Mouse (Mus musculus): ENCODE measurements around the gene Napsa.

Napsa gene

DNA sequence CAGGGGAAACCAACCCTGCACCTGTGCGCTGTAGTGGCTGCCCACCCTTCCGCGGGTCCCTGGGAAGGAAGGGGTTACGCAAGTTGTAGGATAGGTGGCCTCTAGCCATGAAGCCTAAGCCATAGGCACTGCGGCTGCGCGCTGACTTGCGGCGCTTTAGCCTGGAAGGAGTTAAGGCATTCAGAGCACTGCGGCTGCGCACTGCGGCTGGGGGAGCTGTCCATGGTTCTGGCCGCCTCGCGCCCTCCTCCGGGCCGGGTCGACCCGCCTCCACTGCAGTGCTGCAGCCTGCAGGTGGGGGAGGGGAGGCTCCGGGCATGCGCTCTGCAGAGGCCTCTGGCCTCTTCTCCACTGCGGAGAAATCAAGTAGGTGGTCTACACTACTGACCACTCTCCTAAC lies 21.6 kb downstream of the Napsa start:
- ATAC-seq (ENCODE audit: insufficient number of reproducible peaks, low FRiP score, low TSS enrichment) = peak; percentile 45

DNA sequence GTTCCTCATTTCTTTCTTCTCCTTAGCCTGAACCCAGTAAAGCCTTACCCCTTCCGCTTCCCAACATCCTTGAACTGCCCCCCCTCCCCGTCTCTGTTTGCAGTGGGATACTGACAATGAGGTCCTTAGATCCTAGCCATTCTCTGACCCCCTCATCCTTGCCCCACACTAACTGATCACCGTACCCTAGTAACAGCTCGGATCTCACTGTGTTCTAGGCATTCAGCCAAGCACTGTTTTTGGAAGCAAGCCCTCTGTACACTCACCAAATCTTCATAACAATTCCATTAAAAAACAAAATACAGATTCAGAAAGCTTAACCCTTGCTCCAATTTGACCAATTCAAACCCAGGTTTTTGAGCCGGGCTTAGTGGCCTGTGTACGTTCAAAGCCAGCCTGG lies 22.1 kb downstream of the Napsa start:
- ATAC-seq (ENCODE audit: insufficient number of reproducible peaks, low FRiP score, low TSS enrichment) = 0 out of 2 replicates have a peak, but pooled peaks have one; percentile 2

GRCm38 (mm10) chr7:44595131-44595561 lies 23.0 kb downstream of the Napsa start:
- no peak for ATAC-seq (ENCODE audit: insufficient number of reproducible peaks, low FRiP score, low TSS enrichment)

DNA sequence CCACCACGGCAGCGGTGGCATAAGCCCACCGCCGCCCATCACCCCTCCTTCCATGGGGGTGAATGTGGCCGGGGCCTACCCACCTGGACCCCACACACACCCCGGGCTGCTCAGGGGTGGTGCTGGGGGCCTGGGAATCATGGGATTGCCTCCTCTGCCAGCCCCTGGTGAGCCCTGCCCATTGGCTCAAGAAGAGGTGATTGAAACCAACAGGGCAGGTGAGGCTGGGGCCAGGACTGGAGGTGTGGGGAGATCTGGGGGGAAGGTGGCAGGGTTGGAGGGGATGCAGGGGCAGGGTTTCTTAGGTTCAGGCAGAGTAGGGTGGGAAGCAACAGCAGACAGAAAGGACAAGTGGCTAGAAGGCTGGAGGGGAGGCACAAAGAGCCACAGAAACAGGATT lies 23.9 kb downstream of the Napsa start:
- ATAC-seq (ENCODE audit: insufficient number of reproducible peaks, low FRiP score, low TSS enrichment) = no peak

GRCm38 (mm10) chr7:44596996-44597538 lies 24.9 kb downstream of the Napsa start:
- no peak for ATAC-seq (ENCODE audit: insufficient number of reproducible peaks, low FRiP score, low TSS enrichment)

- ATAC-seq (ENCODE audit: insufficient number of reproducible peaks, low FRiP score, low TSS enrichment) = no peak
These were observed 25.5 kb downstream of the Napsa start for GRCm38 (mm10) chr7:44597666-44598065.

DNA sequence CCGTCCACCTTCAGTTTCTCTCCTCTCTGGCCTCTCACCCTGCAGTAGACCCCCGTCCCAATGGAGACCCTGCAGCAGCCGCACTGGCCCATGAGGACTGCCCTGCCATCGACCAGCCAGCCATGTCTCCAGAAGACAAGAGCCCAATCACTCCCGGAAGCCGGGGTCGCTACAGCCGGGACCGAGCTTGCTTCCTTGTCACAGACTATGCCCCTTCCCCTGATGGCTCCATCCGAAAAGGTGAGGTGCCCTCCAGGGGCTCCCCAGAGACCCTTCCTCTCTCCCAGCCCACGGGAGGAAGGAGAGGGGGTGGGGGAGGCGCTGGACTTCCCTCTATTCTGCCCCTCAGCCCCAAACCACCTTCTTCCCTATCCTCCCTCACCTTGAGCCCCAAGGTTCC lies 26.2 kb downstream of the Napsa start:
- ATAC-seq (ENCODE audit: insufficient number of reproducible peaks, low FRiP score, low TSS enrichment) = no peak

- no peak for ATAC-seq (ENCODE audit: insufficient number of reproducible peaks, low FRiP score, low TSS enrichment)
These were observed 28.6 kb downstream of the Napsa start for GRCm38 (mm10) chr7:44600691-44601262.

DNA sequence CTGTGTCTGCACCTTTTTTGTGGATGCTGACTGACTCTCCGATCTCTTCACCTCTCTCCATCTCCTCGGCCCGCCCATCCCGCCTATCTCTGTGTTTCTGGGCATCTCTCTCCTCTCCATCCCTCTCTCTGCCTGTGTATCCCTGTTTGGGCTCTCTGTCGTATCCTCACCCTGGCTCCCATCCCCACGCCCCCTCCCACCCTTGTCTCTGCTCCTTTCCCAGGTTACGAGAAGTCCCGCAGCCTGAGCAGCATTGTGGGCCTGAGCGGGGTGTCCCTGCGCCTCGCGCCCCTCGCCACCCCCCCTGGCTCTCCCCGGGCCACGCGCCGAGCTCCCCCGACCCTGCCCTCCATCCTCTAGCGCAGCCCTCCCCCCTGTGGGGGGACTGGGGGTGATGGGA lies 29.5 kb downstream of the Napsa start:
- no peak for ATAC-seq (ENCODE audit: insufficient number of reproducible peaks, low FRiP score, low TSS enrichment)

DNA sequence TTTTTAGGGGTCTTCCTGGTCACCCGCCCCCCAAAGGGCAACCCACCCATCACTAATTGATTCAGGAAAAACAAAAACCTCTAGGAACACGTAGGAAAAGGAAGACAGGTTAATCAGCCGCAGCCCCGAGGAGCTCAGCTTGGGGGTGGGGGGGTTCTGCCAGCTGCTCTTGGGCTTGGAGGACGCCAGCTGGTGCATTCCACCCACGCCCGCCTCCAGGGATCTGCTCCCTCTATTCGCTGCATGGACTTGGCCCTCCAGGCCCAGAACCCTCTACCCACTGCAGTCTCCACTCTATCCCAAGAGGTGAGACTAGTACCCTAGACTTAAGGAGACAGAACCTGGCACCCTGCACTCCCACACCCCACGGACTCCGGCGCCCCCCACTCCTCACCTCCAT lies 30.3 kb downstream of the Napsa start:
- ATAC-seq (ENCODE audit: insufficient number of reproducible peaks, low FRiP score, low TSS enrichment) = peak; percentile 50; the same call in 1 of the 2 replicates

GRCm38 (mm10) chr7:44603186-44603855 lies 31.1 kb downstream of the Napsa start:
- no peak for ATAC-seq (ENCODE audit: insufficient number of reproducible peaks, low FRiP score, low TSS enrichment)

DNA sequence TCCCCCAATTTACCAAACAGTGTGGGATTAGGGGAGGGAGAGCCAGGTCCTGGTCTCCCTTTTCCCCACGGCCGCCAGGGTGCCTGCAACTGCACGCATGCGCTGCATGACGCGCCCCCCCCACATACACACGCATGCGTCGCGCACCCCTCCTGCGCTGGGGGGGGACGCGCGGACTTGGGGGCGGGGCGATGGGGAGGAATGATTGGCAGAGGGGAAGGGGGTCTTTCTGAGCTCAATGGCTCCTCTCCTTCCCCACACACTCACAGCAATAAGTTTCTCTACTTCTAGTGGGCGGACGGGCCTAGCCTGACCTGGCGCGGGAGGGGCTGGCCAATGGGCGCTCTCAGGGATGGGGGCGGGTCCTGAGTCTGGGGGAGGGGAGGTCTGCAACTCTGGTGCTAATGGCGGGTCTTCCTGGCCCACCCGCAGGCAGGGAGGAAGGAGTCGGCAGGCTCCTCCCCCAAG lies 32.0 kb downstream of the Napsa start:
- ATAC-seq (ENCODE audit: insufficient number of reproducible peaks, low FRiP score, low TSS enrichment) = no peak

GRCm38 (mm10) chr7:44604619-44605018 lies 32.4 kb downstream of the Napsa start:
- no peak for ATAC-seq (ENCODE audit: insufficient number of reproducible peaks, low FRiP score, low TSS enrichment)

DNA sequence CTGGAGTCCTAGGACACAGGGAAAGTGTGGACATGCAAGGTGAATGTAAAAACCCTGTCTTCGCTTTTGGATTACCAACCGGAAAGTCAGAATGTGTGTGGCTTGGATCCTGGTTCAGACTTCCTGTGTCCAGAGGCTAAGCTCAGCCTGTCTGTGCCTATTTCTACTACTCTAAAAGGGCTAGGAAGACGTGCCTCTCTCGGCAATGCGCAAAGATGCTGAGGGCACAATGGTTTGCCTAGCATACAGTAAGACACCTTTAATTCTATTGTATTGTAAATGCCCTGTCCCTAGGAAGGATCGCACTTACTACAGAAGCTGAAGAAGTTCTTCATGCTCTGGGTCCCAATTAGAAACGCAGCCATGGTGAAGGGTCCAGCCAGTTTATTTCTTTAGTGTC lies 33.3 kb downstream of the Napsa start:
- no peak for ATAC-seq (ENCODE audit: insufficient number of reproducible peaks, low FRiP score, low TSS enrichment)

- ATAC-seq (ENCODE audit: insufficient number of reproducible peaks, low FRiP score, low TSS enrichment) = no peak
These were observed 34.2 kb downstream of the Napsa start for GRCm38 (mm10) chr7:44606171-44606901.

DNA sequence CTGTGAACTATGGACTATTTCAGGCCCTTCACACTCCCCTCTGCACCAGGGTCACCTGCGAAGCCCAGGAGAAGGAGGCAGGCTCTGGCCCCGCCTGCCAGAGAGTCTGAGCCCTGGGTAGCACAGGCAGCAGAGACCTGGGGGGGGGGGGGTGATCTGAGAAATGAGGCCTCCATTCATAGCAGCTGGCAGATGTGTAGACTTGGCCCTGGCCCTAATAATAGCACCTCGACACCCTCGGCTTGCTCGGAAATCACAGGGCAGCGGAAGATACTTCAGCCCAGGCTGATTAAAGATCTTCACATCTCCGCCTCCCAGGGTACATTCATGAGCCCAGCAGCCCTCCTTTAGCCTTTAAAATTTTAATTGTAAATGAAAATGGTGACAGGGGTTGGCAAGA lies 40.0 kb downstream of the Napsa start:
- no peak for ATAC-seq (ENCODE audit: insufficient number of reproducible peaks, low FRiP score, low TSS enrichment)

DNA sequence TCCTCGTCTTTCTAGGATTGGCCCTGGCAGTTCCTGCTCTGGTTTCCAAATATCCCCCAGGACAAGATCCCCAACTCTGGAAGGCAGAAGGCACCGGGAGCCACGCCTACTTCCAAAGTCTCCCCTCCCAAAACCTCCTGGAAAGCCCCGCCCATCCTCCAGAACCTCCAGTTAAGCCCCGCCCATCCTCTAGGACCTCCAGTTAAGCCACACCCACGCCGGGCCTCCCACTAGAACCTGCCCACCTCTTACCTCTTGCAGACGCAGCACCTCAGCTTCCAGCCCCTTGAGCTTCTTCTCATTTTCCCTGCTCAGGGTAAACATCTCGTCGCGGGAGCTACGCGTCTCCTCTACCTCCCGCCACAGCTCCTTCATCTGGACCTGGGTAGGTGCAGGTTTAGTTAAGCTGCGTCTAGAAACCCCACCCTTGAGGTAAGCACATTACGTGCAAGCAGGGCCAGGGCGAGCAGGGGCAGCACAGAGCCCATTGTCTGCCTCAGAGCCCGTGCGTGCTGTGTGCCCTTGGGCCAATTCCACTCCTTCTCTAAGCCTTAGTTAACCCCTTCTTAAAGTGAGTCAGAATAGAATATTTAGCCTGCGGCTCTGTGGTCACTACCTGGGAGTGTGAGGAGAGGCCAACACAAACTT lies 42.0 kb downstream of the Napsa start:
- ATAC-seq (ENCODE audit: insufficient number of reproducible peaks, low FRiP score, low TSS enrichment) = no peak

DNA sequence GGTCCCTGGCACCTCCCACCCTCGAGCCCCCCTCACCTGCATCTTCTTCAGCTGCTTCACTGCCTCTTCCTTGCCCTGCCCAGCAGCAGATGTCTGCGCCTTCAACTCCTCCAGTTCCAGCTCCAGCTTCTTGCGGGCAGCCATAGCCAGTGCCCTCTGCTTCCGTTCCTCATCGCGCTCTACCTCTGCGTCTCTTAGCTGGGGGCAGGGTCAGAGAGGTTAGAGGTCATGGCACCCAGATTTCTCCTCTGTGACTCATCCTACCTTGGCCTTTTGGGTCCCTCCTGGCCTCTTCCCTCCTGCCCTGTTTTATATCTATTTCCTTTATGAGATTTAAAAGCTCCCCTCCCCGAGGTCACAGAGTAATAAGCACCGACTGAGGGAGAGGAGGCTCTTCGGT lies 43.1 kb downstream of the Napsa start:
- ATAC-seq (ENCODE audit: insufficient number of reproducible peaks, low FRiP score, low TSS enrichment) = no peak

DNA sequence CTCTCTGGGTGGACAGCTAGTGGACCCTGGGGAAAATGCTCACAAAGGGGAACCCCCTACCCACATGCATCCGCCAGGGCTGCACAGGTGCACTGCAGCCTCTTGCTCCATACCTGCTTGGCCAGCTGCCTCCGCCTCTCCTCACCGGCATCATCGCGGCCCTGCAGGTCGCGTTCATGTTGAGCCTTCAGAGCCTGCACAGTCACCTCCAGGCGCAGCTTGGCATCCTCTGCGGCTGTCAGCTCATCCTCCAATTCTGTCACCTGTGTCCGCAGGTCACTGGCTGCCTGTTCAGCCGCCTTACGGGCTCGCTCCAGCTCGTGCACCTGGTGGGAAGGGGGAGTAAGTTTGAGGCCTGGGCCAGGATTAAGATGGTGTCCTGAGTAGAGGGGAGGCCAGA lies 43.8 kb downstream of the Napsa start:
- 0 out of 2 replicates have a peak, but pooled peaks have one; percentile 37 for ATAC-seq (ENCODE audit: insufficient number of reproducible peaks, low FRiP score, low TSS enrichment)

GRCm38 (mm10) chr7:44617059-44617458 lies 44.9 kb downstream of the Napsa start:
- ATAC-seq (ENCODE audit: insufficient number of reproducible peaks, low FRiP score, low TSS enrichment) = no peak
